Mouse (Mus musculus): Measurements from ENCODE around the gene Med27. TPM values are rescaled to one million over a fixed set of nuclear protein-coding genes. Genes with fewer than 3 reads are reported as not detected.

The Med27 gene
- total and polyA plus RNA-seq, 3 experiments: 32.1 to 36.2 (median 33.6) TPM

DNA sequence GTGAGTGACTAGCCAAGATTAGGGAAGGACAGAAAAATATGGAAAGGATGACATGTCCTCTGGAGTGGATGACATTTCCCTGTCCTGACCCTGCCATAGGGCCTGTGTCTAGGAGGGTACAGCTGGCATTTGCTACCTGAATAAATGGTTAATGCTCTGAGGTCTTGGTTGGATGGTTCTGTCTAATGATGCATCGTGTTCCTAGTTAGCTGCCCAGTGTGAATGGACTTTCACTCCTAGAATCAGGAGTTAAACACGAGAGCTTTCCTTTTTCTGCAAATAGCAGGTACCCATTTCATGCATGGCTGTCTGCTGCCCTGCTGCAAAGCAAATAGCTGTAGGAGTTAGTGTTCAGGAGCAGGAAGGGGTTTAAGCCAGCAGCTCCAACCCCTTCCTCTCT, 141.0 kb downstream of the Med27 start:
- no peaks in the 10 kb centered on the region for H3K9me3 ChIP-seq (replicated peaks; ENCODE audit: low read length)
- DNase-seq (ENCODE audit: extremely low read depth): no peak
- H3K9ac ChIP-seq (ENCODE audit: insufficient read depth, low read depth): no peak overlapping the region
- peaks cover 0 to 10% of the 10 kb centered on the region in 2 experiments; a peak in 2 of 4 replicates for H3K4me1 ChIP-seq (ENCODE audit: control insufficient read depth in 1 of 2, insufficient read depth in 2 of 2)
- no peak overlapping the region for H3K4me3 ChIP-seq (replicated peaks in 1 of 3; ENCODE audit: low read depth in 2 of 3, low read length in 2 of 3, poor library complexity in 1 of 3)
- dilution Hi-C loops (cut with MboI; ENCODE audit: extremely low pct_ligation_motif_present, extremely low pct_unique_long_range_greater_than_20kb, low sequenced_read_pairs) (no loop called here), in situ Hi-C loops (cut with MboI; ENCODE audit: low pct_ligation_motif_present, low pct_unique_long_range_greater_than_20kb, low sequenced_read_pairs) (no loop called here)
- TF ChIP-seq UBTF (IDR thresholded peaks at IDR 0.05; ENCODE audit: low read depth, low read length): no peak
- TF ChIP-seq ELF1 (IDR thresholded peaks at IDR 0.05; ENCODE audit: low read depth, low read length): no peak
- no peak for TF ChIP-seq CTCF (conservative IDR thresholded peaks at IDR 0.05 in 1 of 2, IDR thresholded peaks at IDR 0.05 in 1 of 2; ENCODE audit: low read depth in 2 of 2, low read length in 2 of 2)
- no peak for TF ChIP-seq ZKSCAN1 (IDR thresholded peaks at IDR 0.05; ENCODE audit: borderline replicate concordance, low read depth, low read length)
- TF ChIP-seq KAT2A (IDR thresholded peaks at IDR 0.05; ENCODE audit: insufficient replicate concordance, low read length): no peak
- no peak for TF ChIP-seq NELFE (IDR thresholded peaks at IDR 0.05; ENCODE audit: low read depth, low read length)
- TF ChIP-seq POLR2AphosphoS2 (IDR thresholded peaks at IDR 0.05; ENCODE audit: low read depth, low read length): no peak
- TF ChIP-seq ZC3H11A (IDR thresholded peaks at IDR 0.05; ENCODE audit: low read depth, low read length): no peak
- TF ChIP-seq RCOR1 (conservative IDR thresholded peaks at IDR 0.05; ENCODE audit: low read depth, low read length): no peak
- no peak for TF ChIP-seq MAFK (IDR thresholded peaks at IDR 0.05; ENCODE audit: insufficient replicate concordance, low read length)
- no peak for TF ChIP-seq BHLHE40 (IDR thresholded peaks at IDR 0.05; ENCODE audit: low read depth, low read length)
- no peak for TF ChIP-seq ZMIZ1 (IDR thresholded peaks at IDR 0.05; ENCODE audit: low read depth, low read length)
- H3K4me2 ChIP-seq (ENCODE audit: insufficient read depth, low read depth, poor library complexity, severe bottlenecking): no peak overlapping the region
- no peaks in the 10 kb centered on the region for H3K27me3 ChIP-seq (replicated peaks)
- H3K36me3 ChIP-seq (replicated peaks in 1 of 2; ENCODE audit: control insufficient read depth in 1 of 2, insufficient read depth in 1 of 2, low read length in 1 of 2): peaks cover 0 to 6% of the 10 kb centered on the region in 2 experiments
- no peak overlapping the region for H3K27ac ChIP-seq (ENCODE audit: insufficient read depth, low read depth)
- H3K79me2 ChIP-seq (replicated peaks; ENCODE audit: control insufficient read depth, extremely low read depth, insufficient read depth, poor library complexity, severe bottlenecking): no peaks in the 10 kb centered on the region

DNA sequence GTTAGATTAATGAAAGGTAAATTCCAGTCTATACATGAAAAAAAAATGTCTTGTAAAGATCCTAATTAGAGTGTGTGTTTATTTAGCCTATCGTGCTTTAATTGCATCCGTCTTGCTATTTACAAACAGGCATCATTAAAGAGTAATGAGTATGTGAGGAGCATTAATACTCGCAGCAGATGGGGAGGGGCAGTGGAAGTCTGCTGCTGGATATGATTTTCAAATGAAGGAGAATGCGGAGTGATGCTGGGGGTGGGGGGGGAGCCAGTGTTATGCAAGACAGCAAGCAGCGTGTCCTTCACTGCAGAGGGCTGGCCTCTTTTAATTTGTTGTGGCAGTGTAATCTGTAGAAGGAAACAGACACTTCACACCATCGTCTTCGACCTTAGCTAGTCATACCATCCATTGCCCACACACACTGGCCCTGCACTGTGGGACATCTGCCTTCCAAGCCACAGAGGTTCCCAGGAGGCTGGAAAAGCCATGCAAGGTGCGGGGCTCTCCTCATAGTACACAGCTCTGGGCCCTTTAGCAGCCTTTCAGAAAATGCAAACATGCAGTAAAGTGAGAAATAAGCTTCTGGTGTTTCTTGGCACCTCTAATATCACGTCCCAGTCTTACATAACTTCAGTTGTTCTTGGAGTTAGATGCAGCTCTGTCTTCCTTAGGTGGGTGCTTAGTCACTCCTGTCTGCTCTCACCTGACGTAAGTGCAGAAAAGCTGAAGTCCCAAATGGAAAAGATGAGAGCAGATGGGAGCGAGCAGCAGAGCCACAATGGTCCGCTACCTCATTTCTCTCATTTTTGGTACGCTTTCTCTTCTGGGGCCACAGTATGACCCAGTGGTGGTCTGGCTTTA, 142.0 kb downstream of the Med27 start:
- no peak for DNase-seq (ENCODE audit: extremely low read depth)
- in situ Hi-C loops (cut with MboI; ENCODE audit: low pct_ligation_motif_present, low pct_unique_long_range_greater_than_20kb, low sequenced_read_pairs) (no loop called here), dilution Hi-C loops (cut with MboI; ENCODE audit: extremely low pct_ligation_motif_present, extremely low pct_unique_long_range_greater_than_20kb, low sequenced_read_pairs) (no loop called here)
- no peak overlapping the region for H3K9ac ChIP-seq (ENCODE audit: insufficient read depth, low read depth)
- no peak overlapping the region for H3K4me3 ChIP-seq (replicated peaks in 1 of 3; ENCODE audit: low read depth in 2 of 3, low read length in 2 of 3, poor library complexity in 1 of 3)
- no peak for TF ChIP-seq MAX (IDR thresholded peaks at IDR 0.05; ENCODE audit: low read length)
- no peak for TF ChIP-seq JUND (conservative IDR thresholded peaks at IDR 0.05; ENCODE audit: low read depth, low read length)
- peaks cover 2 to 18% of the 10 kb centered on the region in 2 experiments; a peak in 2 of 4 replicates for H3K4me1 ChIP-seq (ENCODE audit: control insufficient read depth in 1 of 2, insufficient read depth in 2 of 2)
- no peak overlapping the region for H3K4me2 ChIP-seq (ENCODE audit: insufficient read depth, low read depth, poor library complexity, severe bottlenecking)
- no peaks in the 10 kb centered on the region for H3K27me3 ChIP-seq (replicated peaks)
- peaks cover 0 to 6% of the 10 kb centered on the region in 2 experiments for H3K36me3 ChIP-seq (replicated peaks in 1 of 2; ENCODE audit: control insufficient read depth in 1 of 2, insufficient read depth in 1 of 2, low read length in 1 of 2)
- no peaks in the 10 kb centered on the region for H3K79me2 ChIP-seq (replicated peaks; ENCODE audit: control insufficient read depth, extremely low read depth, insufficient read depth, poor library complexity, severe bottlenecking)
- no peaks in the 10 kb centered on the region for H3K9me3 ChIP-seq (replicated peaks; ENCODE audit: low read length)
- H3K27ac ChIP-seq (ENCODE audit: insufficient read depth, low read depth): no peak overlapping the region

All from CH12.LX (cell line).